Mouse (Mus musculus): Measurements from ENCODE around the gene 4930415O20Rik.

DNA sequence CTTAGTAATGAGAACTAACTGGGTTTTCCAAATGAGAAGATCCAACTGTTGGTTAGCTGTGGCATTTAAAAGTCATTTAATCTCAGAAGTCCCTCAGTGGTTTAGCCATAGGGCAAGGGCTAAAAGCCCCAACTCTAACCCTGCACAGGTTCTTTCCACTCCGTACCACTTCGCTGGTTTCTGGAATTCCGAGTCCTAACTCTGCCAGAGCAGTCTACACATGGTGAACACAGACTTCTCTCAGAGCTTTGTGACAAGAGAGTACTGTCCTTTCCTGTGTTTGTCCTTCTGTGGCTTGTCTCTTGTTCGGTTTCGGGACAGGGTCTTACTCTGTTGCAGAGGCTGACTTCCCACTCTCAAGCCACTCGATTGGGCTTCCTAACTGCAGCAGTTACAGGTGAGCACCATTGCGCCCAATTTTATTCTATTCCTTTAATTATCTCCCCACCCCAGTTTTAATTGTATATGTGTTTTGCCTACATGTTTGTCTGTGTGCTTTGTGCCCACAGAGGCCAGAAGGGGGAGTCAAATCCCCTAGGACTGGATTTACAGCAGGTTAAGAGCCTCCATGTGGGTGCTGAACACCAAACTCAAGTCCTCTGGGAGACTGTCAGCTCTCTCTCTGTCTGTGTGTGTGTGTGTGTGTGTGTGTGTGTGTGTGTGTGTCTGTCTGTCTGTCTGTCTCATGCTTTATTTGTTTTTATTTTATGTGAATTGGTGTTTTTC lies 55.8 kb downstream of the 4930415O20Rik start:
- no peak for TF ChIP-seq POLR2A (IDR thresholded peaks at IDR 0.05; ENCODE audit: low read depth, low read length)
- TF ChIP-seq CTCF (IDR thresholded peaks at IDR 0.05; ENCODE audit: extremely low read depth, insufficient read depth, insufficient read length, insufficient replicate concordance) = no peak
